Mouse (Mus musculus) left cerebral cortex, postnatal 14 days (tissue): ENCODE results near the gene Masp2. TPM values are rescaled to one million over a fixed set of nuclear protein-coding genes. Genes with fewer than 3 reads are reported as not detected.

ENCODE experiments used
- DNase-seq, 2 experiments: peaks; one replicate each; pipeline ENCODE4 v3.0.0; 2021 to 2022; ENCODE audit warnings: low spot score in 2 of 2, mixed read lengths in 1 of 2
- intact Hi-C: fragments of 180-260 bp; cut with DNase I; formaldehyde crosslinking; loops from one replicate; pipeline ENCODE4 v1.15.1; 2025
- total RNA-seq, 2 experiments: library from RNA; stranded (reverse); gene quantifications; 2 replicates each; pipeline ENCODE4 v1.2.3; 2021

Gene Masp2
- total RNA-seq, 2 experiments from 2014 or later = 1.1 to 1.4 TPM

GRCm38 (mm10) chr4:148596731-148597130 is 5.6 kb upstream of the Masp2 start:
- no peak for DNase-seq
- intact Hi-C loops = no loop called here

DNA sequence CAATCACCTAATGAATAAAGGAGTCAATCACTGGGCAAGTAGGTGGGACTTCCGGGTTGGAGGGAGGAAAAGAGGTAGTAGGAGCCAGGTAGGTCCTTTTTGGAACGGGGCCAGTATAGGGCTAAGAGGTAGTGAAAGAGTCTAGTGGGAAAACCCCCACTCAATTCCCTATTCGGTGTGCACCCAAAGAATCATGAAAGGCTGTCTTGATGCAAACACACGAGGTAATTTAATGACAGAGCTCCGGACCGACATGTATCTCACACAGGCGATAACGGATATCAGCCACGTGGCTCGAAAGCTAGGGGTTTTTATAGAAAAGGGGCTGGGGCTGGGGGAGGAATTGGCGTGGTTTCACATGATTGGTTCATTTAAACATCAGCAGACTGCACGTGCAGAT is 3.5 kb upstream of the Masp2 start:
- DNase-seq = no peak
- intact Hi-C loops = no loop called here

DNA sequence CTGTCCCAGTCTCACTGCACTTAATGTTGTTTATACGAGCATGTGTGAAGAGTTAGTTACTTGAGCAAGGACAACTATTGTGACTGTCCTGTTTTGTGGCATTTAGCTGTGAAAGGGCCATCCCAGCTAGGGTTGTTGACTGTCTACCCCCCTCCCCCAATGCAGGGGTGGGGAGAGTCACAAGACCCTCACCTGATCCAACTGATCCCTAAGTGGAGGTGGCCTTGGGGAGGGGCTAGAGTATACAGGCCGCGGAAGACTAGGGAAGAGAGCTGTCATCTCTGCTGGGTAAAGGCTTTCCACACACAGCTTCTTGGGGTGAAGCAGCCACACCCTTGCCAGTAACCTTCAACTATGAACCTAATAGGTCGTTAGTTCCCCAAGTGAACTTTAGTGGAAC is 2.0 kb upstream of the Masp2 start:
- no peak for DNase-seq
- intact Hi-C loops = no loop called here

DNA sequence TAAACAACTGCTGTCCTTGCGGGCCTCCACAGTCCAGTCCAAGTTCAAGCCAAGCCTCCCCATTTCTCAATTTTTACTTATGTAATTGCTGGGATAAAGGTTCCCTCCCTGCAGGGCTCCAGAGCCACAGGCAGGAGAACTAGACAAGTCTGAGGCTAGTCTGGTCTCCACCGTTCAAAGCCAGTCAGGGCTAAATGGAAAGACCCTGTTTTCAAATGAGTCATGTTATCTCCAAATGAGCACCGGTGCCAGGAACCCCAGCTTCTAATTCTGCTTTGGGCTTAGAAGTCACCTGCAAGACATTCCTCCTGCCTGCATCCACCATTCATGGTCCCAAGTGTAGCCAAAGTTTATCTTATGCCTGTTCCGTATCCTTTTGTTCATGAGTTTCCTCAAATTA is 483 bp upstream of the Masp2 start:
- DNase-seq = no peak
- intact Hi-C loops = no loop called here

DNA sequence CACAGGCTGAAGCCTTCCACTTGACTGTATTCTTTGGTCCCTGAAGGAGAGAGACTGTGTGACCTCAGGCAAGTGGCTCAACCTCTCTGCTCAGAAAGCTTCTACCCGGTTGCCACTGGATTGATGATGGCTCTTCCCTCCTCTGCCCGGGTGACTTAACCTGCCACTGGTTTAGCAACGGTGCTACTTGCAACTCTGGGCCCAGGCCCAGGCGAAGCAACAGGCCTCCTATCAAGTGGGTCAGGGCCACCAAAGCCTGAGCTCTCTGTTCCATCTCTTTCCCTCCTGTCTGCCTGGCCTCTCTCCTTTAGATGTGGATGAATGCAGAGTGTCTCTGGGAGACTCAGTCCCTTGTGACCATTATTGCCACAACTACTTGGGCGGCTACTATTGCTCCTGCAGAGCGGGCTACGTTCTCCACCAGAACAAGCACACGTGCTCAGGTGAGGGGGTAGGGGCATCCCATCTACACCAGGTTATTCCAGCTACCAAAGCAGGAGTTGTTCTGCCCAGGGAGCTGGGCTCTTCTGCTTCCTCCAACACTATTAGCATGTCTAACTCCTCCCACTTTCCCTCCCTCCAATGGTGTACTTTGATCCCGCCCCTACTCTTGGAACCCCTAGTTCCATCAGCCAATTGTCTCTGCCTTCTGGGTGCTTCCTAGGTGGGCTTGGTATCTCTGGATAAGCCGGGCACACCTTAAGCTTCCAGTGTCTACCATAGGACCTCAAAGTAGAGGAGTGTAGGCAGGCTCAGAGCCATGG is 1.2 kb downstream of the Masp2 start:
- DNase-seq = peak in 1 of 2 experiments; percentile 49
- intact Hi-C loops = no loop called here

GRCm38 (mm10) chr4:148604141-148604540 is 1.8 kb downstream of the Masp2 start:
- DNase-seq = peak; percentile 68 to 70
- intact Hi-C loops = no loop called here

DNA sequence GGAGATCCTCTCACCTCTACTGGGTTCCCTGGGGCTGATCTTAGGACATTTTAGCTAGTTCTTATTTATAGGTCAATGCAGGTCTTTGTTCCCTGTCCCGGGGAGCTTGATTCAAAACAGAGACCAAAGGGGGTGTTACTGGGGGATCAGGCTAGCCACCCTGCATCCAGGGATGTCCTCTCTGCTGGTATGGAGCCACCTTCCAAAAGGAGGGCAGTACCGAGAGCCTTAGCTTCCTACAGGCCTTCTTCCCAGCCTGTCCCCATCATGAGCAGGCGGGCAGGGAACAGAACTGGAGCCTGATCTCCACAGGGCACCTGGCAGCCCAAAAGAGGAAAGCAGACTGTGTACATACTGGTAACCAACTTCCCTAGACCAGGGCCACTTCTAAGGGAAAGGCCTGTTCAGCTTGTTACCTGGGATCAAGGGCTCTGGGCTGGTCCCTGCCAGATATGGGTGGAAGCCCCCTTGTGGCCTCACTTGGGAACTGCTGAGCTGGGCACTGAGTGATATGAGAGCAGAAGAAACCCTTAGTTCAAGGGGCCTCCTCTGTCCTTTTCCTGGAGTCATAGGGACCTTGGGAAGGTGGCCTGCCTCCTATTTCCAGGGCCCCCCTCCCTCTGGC is 2.3 kb downstream of the Masp2 start:
- intact Hi-C loops = no loop called here
- DNase-seq = peak; percentile 66 to 76

GRCm38 (mm10) chr4:148607758-148608157 is 5.4 kb downstream of the Masp2 start:
- intact Hi-C loops = no loop called here

DNA sequence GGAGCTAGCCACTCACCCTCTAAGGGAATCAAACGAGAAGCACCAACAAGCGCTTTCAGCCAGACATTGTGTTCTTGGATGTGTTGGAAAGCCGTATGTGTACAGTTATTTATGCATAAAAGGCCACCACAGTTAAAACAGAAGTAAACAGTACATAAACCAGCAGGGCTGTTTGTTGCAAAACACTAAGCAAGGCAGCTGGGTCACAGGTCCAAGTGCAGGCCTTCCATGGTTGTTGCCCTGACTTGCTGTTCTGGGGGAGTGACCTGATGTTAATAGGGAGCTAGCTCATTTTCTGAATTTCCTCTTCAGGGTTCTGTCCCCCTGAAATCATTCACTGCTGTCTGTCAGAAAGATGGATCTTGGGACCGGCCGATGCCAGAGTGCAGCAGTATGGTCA is 7.5 kb downstream of the Masp2 start:
- intact Hi-C loops = no loop called here
- DNase-seq = no peak

More at GRCm38 (mm10) chr4:148607758-148608157, 5.4 kb downstream of the Masp2 start:
- DNase-seq = peak; percentile 83 to 84

- DNase-seq = no peak
These were observed 8.4 kb downstream of the Masp2 start for GRCm38 (mm10) chr4:148610631-148611364.

DNA sequence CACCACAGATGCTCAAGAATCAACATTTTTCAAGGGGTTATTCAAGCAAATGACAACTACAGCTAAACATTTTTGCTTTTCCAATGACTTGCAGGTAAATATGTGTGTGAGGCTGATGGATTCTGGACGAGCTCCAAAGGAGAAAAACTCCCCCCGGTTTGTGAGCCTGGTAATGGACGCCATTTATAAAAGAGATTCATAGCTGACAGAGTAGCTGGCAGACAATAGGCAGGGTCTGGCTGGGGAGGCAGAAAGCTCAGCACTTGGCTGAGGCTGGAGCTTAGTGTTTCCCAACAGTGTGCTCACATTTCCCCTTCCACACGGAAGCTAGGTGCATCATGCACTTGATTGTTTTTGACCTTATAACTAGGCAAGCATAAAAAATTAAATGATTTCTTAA is 10.2 kb downstream of the Masp2 start:
- intact Hi-C loops = no loop called here
- no peak for DNase-seq

More at GRCm38 (mm10) chr4:148610631-148611364, 8.4 kb downstream of the Masp2 start:
- intact Hi-C loops = no loop called here

DNA sequence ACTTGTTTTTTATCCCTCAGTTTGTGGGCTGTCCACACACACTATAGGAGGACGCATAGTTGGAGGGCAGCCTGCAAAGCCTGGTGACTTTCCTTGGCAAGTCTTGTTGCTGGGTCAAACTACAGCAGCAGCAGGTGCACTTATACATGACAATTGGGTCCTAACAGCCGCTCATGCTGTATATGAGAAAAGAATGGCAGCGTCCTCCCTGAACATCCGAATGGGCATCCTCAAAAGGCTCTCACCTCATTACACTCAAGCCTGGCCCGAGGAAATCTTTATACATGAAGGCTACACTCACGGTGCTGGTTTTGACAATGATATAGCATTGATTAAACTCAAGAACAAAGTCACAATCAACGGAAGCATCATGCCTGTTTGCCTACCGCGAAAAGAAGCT is 11.4 kb downstream of the Masp2 start:
- intact Hi-C loops = no loop called here
- DNase-seq = no peak

GRCm38 (mm10) chr4:148619805-148620204 is 17.5 kb downstream of the Masp2 start:
- intact Hi-C loops = loop anchor here (5.0 kb wide), 1 partner anchor 58 kb away; no protein-coding TSS in a partner anchor
- no peak for DNase-seq

DNA sequence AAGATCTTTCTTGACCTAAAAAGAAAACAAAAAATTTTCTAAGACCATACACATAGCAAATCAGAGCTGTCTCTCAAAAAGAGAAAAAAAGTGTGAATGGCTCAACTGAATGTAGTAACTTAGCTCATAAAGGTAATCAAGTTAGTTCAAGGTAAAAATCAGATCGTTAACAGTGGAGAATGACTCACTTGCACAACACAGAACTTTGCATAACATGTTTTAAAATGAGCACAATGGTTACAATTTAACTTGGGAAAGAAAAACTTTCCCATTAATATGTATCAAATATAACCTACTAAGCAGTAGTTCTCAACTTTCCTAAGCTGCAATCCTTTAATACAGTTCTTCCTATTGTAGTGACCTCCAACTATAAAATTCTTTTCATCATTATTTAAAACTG is 18.4 kb downstream of the Masp2 start:
- intact Hi-C loops = loop anchor here (5.0 kb wide), 1 partner anchor 58 kb away; no protein-coding TSS in a partner anchor
- DNase-seq = no peak

GRCm38 (mm10) chr4:148622485-148622884 is 20.1 kb downstream of the Masp2 start:
- intact Hi-C loops = loop anchor here (5.0 kb wide), 1 partner anchor 60 kb away; no protein-coding TSS in a partner anchor
- DNase-seq = no peak

DNA sequence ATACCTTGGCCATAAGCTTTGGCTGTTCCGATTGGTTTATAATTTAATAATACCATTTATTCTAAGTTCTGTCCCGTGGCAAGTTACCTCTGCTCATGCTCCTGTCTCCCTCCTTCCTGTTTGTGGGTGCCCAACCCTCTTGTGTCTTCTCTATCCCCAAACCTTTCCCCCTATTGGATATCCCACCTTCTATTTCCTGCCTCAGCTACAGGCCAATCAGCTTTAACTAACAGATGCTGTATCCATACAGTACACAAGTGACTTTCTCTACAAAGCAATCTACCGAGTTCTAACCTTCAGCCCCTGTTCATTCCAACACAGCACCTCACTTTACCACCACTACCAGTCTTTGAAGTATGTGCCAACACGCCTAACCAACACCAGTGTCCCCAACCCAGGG is 21.3 kb downstream of the Masp2 start:
- intact Hi-C loops = loop anchor here (5.0 kb wide), 1 partner anchor 61 kb away; no protein-coding TSS in a partner anchor
- no peak for DNase-seq

DNA sequence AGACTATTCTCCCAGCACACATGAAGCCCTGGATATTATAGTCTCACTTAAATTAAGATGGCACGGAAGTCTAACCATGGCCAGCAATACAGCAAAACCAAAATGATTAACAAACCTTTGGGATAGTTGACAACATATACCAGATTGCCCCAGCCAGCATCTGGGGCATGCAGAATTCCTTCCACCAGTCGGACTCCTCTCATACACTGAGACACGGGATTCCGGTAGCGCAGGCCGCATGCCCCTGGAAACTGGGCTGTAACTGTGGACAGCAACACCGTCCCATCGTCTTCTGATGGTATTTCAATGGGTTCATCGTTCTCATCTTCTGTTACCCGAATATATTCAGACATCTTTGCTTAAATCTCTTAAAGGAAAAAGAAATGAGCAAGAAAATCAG is 22.7 kb downstream of the Masp2 start:
- no peak for DNase-seq
- intact Hi-C loops = no loop called here

GRCm38 (mm10) chr4:148625756-148626622 is 23.6 kb downstream of the Masp2 start:
- intact Hi-C loops = no loop called here
- peak; percentile 45 to 48 for DNase-seq

DNA sequence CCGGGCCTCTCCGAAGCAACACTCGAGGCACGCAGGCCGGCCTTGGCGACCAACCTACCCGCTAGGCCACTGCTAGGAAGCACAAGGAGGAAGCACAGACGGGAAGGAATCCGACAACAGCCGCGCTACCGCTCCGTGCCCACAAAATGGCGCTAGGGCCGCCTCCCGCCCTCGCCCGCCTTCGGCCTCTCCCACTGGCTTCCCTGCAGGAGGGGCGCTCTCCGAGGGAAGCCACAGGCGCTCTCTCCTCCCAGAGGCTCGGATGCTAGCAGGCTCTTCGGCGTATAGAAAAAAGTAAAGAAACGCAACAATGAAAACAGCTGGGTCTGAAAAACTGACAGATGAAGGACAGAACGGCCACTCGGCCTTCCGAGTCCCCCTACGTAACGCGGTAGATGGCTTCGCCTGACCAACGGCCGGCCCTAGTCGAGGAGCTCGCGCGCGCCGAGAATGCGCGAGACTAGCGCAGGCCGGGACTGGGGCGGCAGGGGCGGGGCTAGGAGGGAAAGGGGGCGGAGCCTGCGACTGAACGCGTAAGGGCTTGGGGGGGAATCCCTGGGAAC is 24.4 kb downstream of the Masp2 start, which contains the start of gene Tardbp:
Gene Tardbp, minus strand, starts transcription at position 397 of the 563 bp plus-strand sequence.
- intact Hi-C loops = no loop called here
- peak; percentile 96 for DNase-seq
